Mouse (Mus musculus): Measurements from ENCODE around the gene Rxrb.
A peak's percentile ranks its signal among the peaks of the same experiment; 100 is the strongest.
"Not testable (repeated sequence)": the region's sequence is repeated elsewhere in the genome, so short reads cannot be mapped to it uniquely, and the experiment has no call there.

The Rxrb gene

DNA sequence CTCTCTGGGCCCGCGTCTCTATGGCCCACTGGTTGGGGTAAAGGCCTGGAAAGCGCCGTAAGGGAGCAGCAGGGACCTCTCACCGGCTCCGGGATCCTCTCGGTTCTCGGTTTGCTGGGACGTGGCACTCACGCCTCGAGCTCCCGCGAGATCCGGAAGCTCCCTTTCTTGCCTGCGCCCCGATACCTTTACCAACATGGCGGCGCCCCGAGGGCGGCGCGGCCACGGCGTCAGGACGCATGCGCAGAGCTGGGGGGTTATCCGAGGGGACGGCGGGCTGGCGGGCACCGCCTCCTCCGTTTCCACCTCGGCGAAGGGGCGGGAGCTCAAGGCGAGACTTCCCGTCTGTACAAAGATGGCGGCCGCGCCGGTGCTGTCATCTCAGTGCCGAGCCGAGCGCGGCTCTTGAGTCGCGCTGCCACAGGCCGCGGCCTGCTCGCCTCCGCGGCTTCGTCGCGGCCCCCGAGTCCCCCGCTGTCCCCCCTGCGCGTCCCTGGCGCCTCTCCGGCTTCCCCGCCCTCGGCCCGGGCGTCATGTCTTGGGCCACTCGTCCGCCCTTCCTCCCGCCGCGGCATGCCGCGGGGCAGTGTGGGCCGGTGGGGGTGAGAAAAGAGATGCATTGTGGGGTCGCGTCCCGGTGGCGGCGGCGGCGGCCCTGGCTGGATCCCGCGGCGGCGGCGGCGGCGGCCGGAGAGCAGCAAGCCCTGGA is at the start of gene Rxrb, which contains the start of gene Slc39a7:
Rxrb (plus strand) TSS at position 348 of the 709 bp plus-strand sequence.
Slc39a7 (minus strand) TSS at position 218 of the 709 bp plus-strand sequence.
- peak; percentile 99 for DNase-seq (ENCODE audit: low read depth)

DNA sequence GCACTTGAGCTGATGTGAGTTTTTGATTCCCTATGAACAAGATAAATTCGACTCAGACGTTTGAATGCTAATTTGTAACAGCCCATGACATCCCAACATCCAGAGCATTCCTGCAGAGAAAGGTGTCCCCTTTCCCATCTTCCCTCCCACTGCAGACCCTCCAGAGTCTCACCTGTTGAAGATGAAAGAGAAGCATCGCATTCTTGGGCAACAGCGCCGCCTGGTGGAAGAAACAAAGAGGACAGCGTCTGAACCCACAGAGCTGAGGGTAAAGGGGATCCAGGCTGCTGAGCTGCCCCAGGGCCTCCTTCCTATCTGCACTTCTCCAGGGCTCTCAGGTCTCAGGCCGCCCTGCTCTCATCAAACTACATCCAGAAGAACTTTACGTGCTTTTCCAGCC is 49.5 kb upstream of the Rxrb start:
- peak; percentile 90 for DNase-seq (ENCODE audit: low read depth)

DNA sequence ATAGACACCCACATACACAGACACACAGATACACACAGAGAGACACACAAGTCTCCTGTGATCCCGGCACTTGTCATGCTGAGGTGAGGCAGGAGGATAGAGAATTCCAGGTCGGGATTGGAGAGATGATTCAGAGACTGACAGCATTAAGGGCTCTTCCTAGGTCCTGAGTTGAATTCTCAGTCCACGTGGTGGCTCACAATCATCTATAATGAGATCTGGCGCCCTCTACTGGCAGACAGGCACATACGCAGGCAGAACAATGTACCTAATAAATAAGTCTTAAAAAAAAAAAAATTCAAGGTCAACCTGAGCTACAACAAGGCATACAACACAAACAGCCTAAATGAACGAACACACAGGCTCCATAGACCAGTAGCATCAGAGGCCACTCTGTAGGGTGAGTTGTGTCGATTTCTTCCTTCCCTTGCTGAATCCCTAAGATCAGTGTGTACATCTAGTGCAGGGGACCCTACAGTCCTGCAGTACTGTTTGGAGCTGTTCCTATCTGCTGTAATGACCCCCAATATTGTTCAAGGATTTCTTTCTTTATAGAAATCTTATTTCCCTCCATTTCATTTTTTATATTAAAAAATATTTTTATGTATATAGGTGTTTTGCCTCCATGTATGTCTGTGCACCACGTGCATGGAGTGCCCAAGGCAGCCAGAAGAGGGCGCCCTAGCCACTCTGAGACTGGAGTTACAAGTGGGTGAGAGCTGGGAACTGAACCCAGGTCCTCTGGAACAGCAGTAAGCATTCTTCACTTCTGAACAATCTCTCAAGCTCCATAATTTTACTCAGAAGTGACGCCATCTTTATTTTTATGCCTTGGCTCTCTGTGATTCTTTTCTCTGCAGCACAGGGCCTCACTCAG is 39.6 kb upstream of the Rxrb start:
- DNase-seq (ENCODE audit: low read depth): peak; percentile 93

DNA sequence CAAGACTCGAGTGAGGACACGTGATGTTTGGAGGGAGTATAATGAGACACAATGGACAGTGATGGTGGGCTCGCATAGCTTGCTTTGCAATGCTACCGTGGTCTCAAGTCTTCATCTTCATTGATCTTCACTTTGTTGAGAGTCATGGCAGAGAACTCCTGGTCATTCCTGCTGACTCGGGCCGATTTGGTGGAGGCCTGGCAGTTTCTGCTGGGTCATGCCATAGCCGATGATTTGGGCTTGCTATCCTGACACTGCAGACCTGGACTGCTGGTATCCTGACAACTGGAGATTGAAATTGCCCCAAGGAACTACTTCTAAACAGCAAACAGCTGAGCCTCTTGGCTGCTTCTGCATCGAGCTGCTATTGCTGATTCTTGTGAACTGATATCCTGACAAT is 36.7 kb upstream of the Rxrb start:
- peak; percentile 43 for DNase-seq (ENCODE audit: low read depth)

DNA sequence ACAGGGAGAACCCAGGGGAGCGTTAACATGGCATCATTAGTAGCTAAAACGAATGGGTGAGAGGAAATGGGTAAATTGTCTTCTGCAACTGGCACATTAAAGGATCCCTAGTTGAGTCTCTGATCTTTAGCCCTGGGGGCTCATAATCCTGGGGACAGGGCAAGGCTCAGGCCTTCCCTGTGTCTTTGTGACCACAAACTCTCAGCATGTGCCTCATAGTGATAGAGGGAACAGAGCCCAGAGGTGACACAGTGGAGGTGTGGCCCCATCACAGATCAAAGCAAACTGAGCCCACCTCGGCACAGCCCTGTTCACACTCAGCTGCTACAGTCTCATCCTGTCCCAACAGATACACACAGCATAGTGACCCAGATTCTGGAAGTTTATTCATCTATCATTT is 36.0 kb upstream of the Rxrb start:
- peak; percentile 52 for DNase-seq (ENCODE audit: low read depth)

DNA sequence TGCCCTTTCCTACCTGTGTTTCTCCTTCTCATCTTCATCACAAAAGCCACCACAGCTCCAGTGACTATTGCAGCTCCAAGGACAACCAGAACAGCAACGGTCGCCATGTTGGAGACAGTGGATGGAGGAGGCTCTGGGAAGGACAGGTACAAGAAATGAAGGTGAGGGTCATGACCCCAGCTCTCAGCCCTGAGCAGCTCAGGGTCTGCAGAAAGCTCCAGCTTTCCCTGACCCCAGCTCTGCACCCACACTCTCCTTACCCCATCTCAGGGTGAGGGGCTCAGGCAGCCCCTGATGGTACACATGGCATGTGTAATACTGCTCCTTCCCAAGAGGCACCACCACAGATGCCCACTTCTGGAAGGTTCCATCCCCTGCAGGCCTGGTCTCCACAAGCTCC is 34.6 kb upstream of the Rxrb start:
- DNase-seq (ENCODE audit: low read depth): not testable (repeated sequence)

DNA sequence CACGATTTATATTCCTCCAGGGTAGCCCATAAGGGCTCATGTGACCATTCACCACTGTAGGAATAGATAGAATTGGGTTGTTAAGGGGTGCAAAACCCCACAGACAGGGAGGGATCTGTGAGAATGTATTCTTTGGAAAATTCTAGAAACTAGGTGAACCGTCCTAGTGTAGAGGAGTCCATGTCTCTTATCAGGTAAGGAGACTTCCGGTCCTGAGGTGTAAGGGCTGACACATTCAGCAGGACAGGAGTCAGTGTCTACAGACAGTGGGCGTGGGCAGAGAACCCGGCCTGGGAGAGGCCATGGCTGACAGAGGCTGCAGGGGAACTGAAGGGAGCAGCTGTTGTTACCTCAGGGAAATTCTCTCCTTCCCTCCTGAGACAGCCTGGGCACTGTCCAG is 32.9 kb upstream of the Rxrb start:
- DNase-seq (ENCODE audit: low read depth): peak; percentile 75

DNA sequence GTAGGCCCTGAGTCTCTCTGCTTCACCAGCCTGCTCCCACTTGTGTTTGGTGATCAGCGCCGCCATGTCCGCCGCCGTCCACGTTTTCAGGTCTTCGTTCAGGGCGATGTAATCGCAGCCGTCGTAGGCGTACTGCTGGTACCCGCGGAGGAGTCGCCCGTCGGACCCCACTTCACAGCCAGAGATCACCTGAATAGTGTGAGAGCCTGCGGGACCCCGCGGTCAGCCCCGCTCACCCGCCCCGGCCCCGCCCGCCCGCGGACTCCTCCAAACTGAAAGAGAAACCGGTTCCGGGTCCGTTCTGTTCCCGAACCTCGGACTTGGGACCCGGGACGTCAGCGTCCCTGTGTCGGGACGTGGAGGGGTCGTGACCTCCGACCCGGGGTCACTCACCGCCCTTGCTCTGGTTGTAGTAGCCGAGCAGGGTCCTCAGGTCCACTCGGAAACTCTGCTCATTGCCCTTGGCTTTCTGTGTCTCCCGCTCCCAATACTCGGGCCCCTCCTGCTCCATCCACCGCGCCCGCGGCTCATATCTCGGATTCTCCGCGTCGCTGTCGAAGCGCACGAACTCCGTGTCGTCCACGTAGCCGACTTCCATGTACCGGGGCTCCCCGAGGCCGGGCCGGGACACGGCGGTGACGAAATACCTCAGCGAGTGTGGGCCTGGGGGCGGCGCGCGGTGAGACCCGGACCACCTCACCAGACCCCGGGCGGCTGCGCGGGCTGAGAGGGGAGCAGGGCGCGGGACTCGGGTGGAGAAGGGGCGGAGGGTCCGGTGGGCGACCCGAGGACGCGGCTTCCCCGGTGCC is 32.1 kb upstream of the Rxrb start:
- DNase-seq (ENCODE audit: low read depth): peak; percentile 69

DNA sequence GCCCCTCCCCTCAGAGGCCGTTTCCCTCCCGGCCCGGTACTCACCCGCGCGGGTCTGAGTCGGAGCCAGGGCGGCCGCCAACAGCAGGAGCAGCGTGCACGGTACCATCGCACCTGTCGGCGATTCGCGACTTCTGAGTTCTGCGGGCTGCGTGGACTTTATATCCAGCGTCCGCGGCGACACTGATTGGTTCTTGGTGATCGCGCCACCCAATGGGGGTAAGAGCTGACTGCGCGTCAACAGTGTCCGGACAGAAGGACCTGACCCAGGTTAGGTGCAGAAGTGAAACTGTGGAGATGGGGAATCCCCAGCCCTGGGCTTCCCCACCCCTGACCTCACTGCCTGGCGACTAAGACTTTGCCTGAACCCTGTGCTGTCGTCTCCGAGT is 31.5 kb upstream of the Rxrb start, which contains the start of gene H2-K1:
H2-K1 (minus strand) TSS at position 198 of the 388 bp plus-strand sequence.
- DNase-seq (ENCODE audit: low read depth): peak; percentile 99

DNA sequence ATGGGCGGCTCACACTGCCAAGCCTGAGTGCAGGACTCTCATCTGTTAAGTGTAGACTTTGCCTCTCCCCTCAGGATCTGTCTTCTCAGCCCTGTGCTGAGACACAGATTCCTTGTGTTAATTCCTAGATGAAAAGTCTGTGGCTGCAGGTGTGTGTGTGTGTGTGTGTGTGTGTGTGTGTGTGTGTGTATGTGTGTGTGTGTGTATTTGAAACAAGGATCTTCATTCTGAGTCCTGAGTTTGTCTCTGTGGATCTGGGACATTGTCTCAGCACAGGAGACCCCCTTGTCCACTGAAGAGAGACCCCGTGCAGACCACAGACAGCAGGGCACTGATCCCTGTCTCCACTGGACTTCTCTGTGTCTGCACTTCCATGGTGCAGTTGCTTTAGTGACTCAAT is 30.8 kb upstream of the Rxrb start:
- DNase-seq (ENCODE audit: low read depth): not testable (repeated sequence)

DNA sequence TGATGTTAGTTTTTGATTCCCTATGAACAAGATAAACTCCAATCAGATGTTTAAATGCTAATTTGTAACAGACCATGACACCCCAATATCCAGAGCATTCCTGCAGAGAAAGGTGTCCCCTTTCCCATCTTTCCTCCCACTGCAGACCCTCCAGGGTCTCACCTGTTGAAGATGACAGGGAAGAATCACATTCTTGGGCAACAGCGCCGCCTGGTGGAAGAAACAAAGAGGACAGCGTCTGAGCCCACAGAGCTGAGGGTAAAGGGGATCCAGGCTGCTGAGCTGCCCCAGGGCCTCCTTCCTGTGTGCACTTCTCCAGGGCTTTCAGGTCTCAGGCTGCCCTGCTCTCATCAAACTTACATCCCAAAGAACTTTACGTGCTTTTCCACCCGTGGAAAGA is 28.2 kb upstream of the Rxrb start:
- DNase-seq (ENCODE audit: low read depth): peak; percentile 86

DNA sequence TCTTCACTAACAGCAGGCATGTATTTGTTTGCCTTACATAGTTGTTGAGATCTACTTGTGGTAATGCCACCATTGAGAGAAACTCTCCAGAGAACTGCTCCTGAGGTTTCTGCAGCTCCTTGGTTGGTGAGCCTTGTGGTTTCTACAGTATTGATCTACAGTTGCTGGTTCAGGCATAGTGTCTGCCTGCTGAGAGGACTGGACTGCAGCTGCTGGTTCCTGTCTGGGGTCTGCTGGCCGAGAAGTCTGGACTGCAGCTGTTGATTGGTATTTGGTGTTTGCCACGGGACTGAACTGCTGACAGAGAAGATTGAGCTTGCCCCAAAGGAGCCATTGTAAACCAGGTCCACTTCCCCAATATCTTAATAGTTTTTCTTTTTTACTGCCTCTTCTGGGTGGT is 25.0 kb upstream of the Rxrb start:
- no peak for DNase-seq (ENCODE audit: low read depth)

DNA sequence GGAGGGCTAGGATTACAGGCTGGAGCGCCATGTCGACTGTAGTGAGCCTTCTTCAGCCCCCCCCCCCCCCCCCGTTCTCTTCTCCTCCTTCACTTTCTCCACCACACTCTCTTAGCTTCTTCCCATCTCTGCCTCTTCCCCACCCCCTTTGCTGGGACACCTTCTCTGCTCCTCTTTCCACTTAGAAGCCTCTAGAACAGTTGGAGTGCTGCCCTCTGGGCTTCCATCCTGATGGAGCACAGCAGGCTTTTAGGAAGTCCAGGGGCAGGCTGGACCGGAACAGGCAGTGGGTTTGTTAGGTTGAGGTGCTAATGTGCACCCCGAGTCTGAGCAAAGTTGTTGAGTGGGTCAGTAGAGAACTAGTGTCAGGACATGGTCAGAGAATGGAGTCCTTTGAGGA is 21.5 kb upstream of the Rxrb start:
- DNase-seq (ENCODE audit: low read depth): no peak

DNA sequence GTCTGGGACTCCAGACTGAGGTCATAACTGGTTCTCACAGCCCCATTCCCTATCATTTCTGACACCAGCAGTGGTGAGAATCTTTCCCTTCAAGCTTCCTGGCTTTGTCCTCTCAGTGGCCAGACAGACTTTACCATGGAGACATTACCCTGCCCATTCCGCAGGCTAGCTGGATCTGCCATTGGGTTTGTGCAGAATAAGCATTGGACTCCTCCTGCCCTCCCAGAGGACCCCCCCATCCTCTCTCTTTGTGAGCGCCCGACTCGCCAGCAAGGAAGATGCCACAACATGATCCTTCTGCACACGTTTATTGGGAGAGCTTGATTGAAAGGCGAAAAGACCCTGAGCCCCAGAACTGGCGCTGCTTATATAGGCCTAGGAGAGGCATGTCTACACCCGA is 18.2 kb upstream of the Rxrb start:
- no peak for DNase-seq (ENCODE audit: low read depth)

DNA sequence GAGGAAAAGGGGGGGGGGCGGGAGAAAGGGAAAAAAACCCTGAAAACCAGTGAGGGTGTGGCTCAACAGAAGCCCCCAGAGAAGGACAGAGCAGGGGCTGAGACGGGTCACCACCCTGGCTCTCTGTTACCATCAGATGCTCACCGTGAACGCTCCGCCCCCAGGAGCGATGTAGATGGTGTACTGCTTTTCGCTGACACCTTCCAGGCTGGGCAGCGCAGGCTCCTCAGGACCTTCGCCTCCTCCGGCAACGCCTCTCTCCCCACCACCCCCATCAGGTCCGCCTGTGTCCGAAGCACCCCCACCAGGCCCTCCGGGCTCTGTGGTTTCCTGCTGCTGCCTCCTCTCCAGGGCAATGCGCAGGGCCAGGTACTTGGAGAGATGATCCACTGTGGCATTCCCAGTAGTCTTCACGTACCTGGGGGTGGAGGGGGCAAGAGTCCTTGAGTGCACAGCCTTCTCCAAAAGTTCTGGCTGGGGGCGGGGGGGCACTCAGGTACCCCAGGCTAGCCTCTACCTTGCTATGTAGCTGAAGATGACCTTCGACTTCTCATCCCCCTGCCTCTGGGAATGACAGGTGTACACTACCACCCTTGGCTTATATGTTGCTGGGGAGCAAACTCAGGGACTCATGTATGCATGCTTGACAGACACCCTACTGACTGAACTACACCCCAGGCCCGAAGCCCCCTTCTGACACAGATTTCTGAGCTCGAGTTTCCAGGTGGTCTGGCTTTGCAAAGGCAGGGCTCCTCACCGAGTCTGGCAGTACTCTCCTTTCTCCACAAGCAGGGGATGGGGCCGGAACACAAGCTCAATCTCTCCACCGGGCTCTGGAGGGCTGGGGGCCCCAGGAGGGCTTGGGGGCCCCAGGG is 9.8 kb upstream of the Rxrb start:
- no peak for DNase-seq (ENCODE audit: low read depth)

DNA sequence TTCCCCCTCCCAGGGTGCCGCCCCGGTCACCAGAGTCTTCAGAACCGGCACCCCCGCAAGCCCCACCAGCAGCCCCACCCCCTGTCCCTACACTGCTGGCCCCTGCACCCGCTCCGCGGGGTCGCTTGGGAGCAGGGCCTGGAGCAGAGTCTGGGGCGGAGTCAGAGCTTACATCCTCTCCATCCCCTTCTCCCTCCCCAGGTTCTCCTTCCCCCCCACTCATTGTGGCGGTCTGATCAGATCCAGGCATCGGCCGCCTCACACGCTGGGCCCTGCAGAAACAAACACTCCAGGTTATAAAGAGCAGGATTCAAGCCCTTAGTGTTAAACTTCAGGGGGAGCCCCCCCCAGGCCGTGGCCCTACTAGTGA is 9.2 kb upstream of the Rxrb start:
- no peak for DNase-seq (ENCODE audit: low read depth)

DNA sequence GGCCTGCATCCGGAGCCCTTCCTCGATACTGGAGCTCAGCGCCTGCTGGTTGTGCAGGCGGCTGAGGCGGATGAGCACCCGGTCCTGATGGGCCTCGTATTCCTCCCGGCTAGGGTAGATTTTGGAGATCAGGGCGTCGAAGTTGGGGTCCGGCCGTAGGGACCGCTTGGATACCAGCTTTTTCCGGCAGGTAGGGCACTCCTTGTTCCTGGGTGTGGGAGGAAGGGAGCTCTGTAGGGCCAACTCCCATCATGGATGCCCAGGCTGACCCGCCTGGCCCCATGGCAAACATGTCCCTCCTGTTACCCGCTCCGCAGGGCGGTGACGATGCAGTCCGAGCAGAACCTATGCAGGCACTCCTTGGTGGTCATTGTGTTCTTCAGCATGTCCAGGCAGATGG is 8.6 kb upstream of the Rxrb start:
- DNase-seq (ENCODE audit: low read depth): no peak

DNA sequence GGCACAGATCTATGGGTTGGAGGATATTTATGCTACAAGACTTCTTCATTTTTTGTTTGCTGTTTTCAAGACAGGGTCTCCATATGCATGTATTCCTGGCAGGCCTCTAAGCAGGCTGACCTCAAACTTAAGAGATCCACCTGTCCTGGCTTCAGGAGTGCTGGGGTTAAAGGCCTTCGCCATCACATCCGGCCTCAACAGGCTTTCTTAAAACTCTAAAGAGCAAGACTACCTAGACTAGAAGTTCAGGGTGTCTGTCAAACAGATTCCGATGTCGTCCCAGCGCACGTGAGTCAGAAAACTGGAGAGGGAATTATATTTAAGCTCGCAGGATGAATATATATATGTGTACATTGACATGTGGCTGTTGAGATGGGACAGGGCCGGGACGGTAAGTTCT is 7.9 kb upstream of the Rxrb start:
- no peak for DNase-seq (ENCODE audit: low read depth)

DNA sequence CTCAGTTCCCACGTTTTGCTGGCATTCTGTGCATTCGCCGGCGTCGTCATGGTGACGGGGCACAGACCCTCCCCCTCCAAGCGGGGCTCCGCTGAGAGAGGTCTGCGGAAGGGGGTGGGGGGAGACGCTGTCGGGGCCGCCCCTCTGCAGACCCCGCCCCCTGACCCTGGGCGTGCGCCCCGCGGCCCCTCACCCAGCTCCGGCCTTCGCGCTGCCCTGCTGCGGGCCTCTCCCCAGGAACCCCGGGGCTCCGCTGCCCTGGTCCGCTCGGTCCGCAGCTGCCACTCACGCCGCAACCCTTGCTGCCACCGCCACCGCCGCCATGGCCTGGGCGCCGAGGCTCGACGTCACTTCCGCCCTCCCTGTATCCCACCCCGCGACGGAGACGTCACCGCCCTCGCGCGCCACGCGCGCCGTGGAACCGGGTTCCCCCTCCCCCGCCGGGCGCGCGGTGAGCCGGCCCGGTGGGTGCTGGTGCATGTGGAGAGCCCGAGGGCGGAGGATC is 7.2 kb upstream of the Rxrb start, which contains the start of gene Ring1:
Ring1 (minus strand) TSS at position 364 of the 505 bp plus-strand sequence.
- peak; percentile 93 for DNase-seq (ENCODE audit: low read depth)

DNA sequence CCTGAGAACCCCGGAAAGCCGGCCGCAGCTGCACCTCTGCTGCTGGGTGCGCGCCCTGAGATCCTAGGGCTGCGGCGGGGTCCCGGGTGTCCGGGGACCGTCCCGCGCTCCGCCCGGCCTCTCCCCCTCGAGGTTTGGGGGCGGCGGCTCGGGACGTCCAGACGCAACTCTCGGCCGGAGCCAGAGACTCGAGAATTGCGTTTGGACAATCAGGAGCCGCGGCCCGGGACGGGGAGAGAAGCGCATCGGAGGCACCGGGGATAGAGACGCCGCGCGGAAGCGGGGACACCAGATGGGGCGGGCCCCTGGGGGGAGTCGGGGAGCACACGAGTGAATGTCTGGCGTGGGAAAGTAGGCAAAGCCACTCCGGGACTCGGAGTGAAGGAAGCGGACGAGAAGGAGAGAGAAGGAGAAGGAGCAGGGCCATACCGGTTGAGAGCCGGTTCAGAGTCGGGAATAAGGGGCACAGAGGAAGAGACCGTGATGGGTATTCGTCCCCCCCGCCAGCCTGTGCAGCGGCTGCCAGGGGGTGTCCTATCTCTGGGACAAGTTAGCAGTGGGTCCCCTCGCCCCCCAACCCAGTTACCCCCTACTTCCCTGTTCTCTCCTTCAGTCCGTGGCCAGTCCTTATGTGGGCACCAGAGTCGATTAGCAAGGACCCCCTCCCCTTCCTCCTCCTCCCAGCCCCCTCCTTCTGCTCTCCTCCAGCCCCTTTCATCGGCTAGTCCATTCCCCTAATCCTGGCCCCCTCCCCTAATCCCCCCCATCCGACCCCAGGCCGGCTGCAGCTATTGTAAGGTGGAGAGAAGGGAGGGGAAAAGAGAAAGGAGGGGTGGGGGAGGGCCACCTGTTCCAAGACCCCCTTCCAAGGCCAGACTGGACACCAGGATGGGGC is 6.5 kb upstream of the Rxrb start:
- no peak for DNase-seq (ENCODE audit: low read depth)

All from induced T-regulatory cell, adult 2 months (primary cell).